Mouse (Mus musculus): Measurements from ENCODE around the gene Map2k7.

DNA sequence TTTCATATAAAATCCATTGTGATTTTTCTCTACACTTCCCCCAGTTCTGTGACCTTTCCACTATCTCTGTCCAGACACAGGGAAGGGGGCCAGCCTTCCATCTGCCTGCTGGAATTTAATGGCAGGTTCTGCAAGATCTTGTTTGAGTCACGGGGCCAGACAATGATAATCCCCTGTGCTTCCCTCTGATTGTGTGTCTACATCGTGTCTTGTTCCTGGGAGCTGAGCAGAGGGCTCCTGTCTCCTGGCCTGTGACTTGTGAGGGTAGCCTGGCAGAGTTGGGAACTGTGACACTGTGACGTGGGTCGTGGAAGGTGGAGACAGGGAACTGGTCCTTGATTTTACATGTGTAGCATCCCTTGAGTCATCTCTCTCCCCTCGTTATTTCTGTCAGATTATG is 8.8 kb upstream of the Map2k7 start:
- TF ChIP-seq CTCF (IDR thresholded peaks at IDR 0.05; ENCODE audit: control insufficient read depth, insufficient read depth, insufficient read length) (no peak), USF1 (IDR thresholded peaks at IDR 0.05; ENCODE audit: low read depth) (no peak), MYOG (IDR thresholded peaks at IDR 0.05; ENCODE audit: control insufficient read depth, extremely low read depth, insufficient read length) (no peak), MAX (IDR thresholded peaks at IDR 0.05) (no peak), CEBPB (IDR thresholded peaks at IDR 0.05; ENCODE audit: low read depth) (no peak)
